Mouse (Mus musculus) heart, embryonic 11.5 days (tissue): ENCODE measurements at regions not wholly inside any gene's neighbourhood (a gene's known extent, or its start where the extent isn't known, plus 50 kb on each side); places are given as distances from the start of the nearest gene placed in this dataset.

ENCODE experiments used
- ATAC-seq: fragments of 200-750 bp; cut with Nextera tagmentation; replicated peaks from 2 replicates; pipeline ENCODE4 v1.8.0; 2017; ENCODE audit warnings: moderate library complexity; ENCODE audit not compliant: insufficient number of reproducible peaks, low FRiP score, low TSS enrichment
- H3K27ac ChIP-seq: fragments of 300-500 bp; sonication (generic); 2 replicates; pipeline ENCODE4 v1.5.1; 2014; ENCODE audit warnings: mild to moderate bottlenecking, low read depth, low read length
- H3K27me3 ChIP-seq: fragments of 300-500 bp; sonication (generic); 2 replicates; pipeline ENCODE4 v1.6.1; 2014; ENCODE audit warnings: mild to moderate bottlenecking, low read length, mixed read lengths; ENCODE audit not compliant: control insufficient read depth, insufficient read depth
- H3K36me3 ChIP-seq: fragments of 300-500 bp; sonication (generic); 2 replicates; pipeline ENCODE4 v1.6.1; 2014; ENCODE audit warnings: mild to moderate bottlenecking, low read length, moderate library complexity, mixed read lengths; ENCODE audit not compliant: control insufficient read depth, insufficient read depth
- H3K4me1 ChIP-seq: fragments of 300-500 bp; sonication (generic); 2 replicates; pipeline ENCODE4 v1.6.1; 2014; ENCODE audit warnings: low read length; ENCODE audit not compliant: control insufficient read depth, insufficient read depth
- H3K4me2 ChIP-seq: fragments of 300-500 bp; sonication (generic); 2 replicates; pipeline ENCODE4 v1.6.1; 2014; ENCODE audit warnings: mild to moderate bottlenecking, moderate library complexity
- H3K4me3 ChIP-seq: fragments of 300-500 bp; sonication (generic); 2 replicates; pipeline ENCODE4 v1.5.1; 2014; ENCODE audit warnings: low read depth, low read length
- H3K9ac ChIP-seq: fragments of 300-500 bp; sonication (generic); 2 replicates; pipeline ENCODE4 v1.6.1; 2014; ENCODE audit warnings: mild to moderate bottlenecking, low read depth, low read length, moderate library complexity
- H3K9me3 ChIP-seq: fragments of 300-500 bp; sonication (generic); replicated peaks from 2 replicates; pipeline ENCODE4 v1.6.1; 2016; ENCODE audit warnings: low read length; ENCODE audit not compliant: control insufficient read depth
- WGBS: fragments of 180-500 bp; shearing (Covaris S2); extraction: QIAGEN DNeasy Blood & Tissue Kit; methylation state at CpG from one replicate; pipeline ENCODE4 v1.1.7; 2014; ENCODE audit not compliant: insufficient replicate concordance; 5-methylcytosine and 5-hydroxymethylcytosine counted together

- H3K27me3 ChIP-seq: no peaks in the 10 kb centered on the region
- H3K9ac ChIP-seq: no peak overlapping the region
- H3K4me1 ChIP-seq: no peaks in the 10 kb centered on the region
- H3K4me2 ChIP-seq: no peak overlapping the region
- no peak overlapping the region for H3K4me3 ChIP-seq
- 84% methylated on average over 4 of the region's 4 CpGs for WGBS
- H3K9me3 ChIP-seq: no peaks in the 10 kb centered on the region
- H3K36me3 ChIP-seq: no peaks in the 10 kb centered on the region
- H3K27ac ChIP-seq: no peak overlapping the region
- no peak for ATAC-seq
Measured at GRCm38 (mm10) chr5:42977108-42977507, 255.9 kb upstream of the Cpeb2 start.

GRCm38 (mm10) chr5:42980946-42981650, 251.9 kb upstream of the Cpeb2 start:
- Histone ChIP-seq H3K4me1 (no peaks in the 10 kb centered on the region), H3K36me3 (no peaks in the 10 kb centered on the region), H3K9me3 (no peaks in the 10 kb centered on the region), H3K27ac (no peak overlapping the region), H3K4me2 (no peak overlapping the region), H3K4me3 (no peak overlapping the region), H3K27me3 (no peaks in the 10 kb centered on the region), H3K9ac (no peak overlapping the region)
- 73% methylated on average over 2 of the region's 2 CpGs for WGBS
- ATAC-seq: no peak

GRCm38 (mm10) chr5:42986203-42986602, 246.8 kb upstream of the Cpeb2 start:
- no peak for ATAC-seq
- no peaks in the 10 kb centered on the region for H3K4me1 ChIP-seq
- 79% methylated on average over 4 of the region's 4 CpGs for WGBS
- no peaks in the 10 kb centered on the region for H3K9me3 ChIP-seq
- no peak overlapping the region for H3K4me3 ChIP-seq
- H3K36me3 ChIP-seq: no peaks in the 10 kb centered on the region
- no peak overlapping the region for H3K27ac ChIP-seq
- no peaks in the 10 kb centered on the region for H3K27me3 ChIP-seq
- no peak overlapping the region for H3K4me2 ChIP-seq
- H3K9ac ChIP-seq: no peak overlapping the region

GRCm38 (mm10) chr5:42987710-42988466, 245.1 kb upstream of the Cpeb2 start:
- no peak overlapping the region for H3K4me3 ChIP-seq
- H3K27me3 ChIP-seq: no peaks in the 10 kb centered on the region
- no peaks in the 10 kb centered on the region for H3K4me1 ChIP-seq
- H3K9me3 ChIP-seq: no peaks in the 10 kb centered on the region
- no peaks in the 10 kb centered on the region for H3K36me3 ChIP-seq
- no peak for ATAC-seq
- WGBS: 80% methylated on average over 3 of the region's 3 CpGs
- no peak overlapping the region for H3K9ac ChIP-seq
- no peak overlapping the region for H3K27ac ChIP-seq
- no peak overlapping the region for H3K4me2 ChIP-seq

GRCm38 (mm10) chr5:42989287-42989686, 243.7 kb upstream of the Cpeb2 start:
- ATAC-seq: no peak
- WGBS: 83% methylated on average over 3 of the region's 3 CpGs
- Histone ChIP-seq H3K36me3 (no peaks in the 10 kb centered on the region), H3K27ac (no peak overlapping the region), H3K4me3 (no peak overlapping the region), H3K4me2 (no peak overlapping the region), H3K9me3 (no peaks in the 10 kb centered on the region), H3K9ac (no peak overlapping the region), H3K27me3 (no peaks in the 10 kb centered on the region), H3K4me1 (no peaks in the 10 kb centered on the region)

GRCm38 (mm10) chr5:43024006-43024593, 208.9 kb upstream of the Cpeb2 start:
- Histone ChIP-seq H3K4me1 (no peaks in the 10 kb centered on the region), H3K36me3 (no peaks in the 10 kb centered on the region), H3K27ac (no peak overlapping the region), H3K27me3 (no peaks in the 10 kb centered on the region), H3K4me2 (no peak overlapping the region), H3K9ac (no peak overlapping the region), H3K9me3 (no peaks in the 10 kb centered on the region), H3K4me3 (no peak overlapping the region)
- WGBS: 70% methylated on average over 7 of the region's 7 CpGs
- no peak for ATAC-seq

GRCm38 (mm10) chr5:43031285-43031684, 201.7 kb upstream of the Cpeb2 start:
- no peaks in the 10 kb centered on the region for H3K4me1 ChIP-seq
- ATAC-seq: no peak
- WGBS: 63% methylated on average over 3 of the region's 3 CpGs
- no peaks in the 10 kb centered on the region for H3K9me3 ChIP-seq
- no peaks in the 10 kb centered on the region for H3K27me3 ChIP-seq
- H3K4me3 ChIP-seq: no peak overlapping the region
- no peak overlapping the region for H3K9ac ChIP-seq
- H3K4me2 ChIP-seq: no peak overlapping the region
- no peaks in the 10 kb centered on the region for H3K36me3 ChIP-seq
- H3K27ac ChIP-seq: no peak overlapping the region

GRCm38 (mm10) chr5:43031916-43032315, 201.1 kb upstream of the Cpeb2 start:
- Histone ChIP-seq H3K4me1 (no peaks in the 10 kb centered on the region), H3K9ac (no peak overlapping the region), H3K4me2 (no peak overlapping the region), H3K27ac (no peak overlapping the region), H3K4me3 (no peak overlapping the region), H3K27me3 (no peaks in the 10 kb centered on the region), H3K36me3 (no peaks in the 10 kb centered on the region), H3K9me3 (no peaks in the 10 kb centered on the region)
- no peak for ATAC-seq
- WGBS: 78% methylated on average over 5 of the region's 5 CpGs
